Mouse (Mus musculus) hindbrain, postnatal 0 days (tissue): ENCODE measurements around the gene Gm4952. TPM values are rescaled to one million over a fixed set of nuclear protein-coding genes. Genes with fewer than 3 reads are reported as not detected.

Source experiments
- ATAC-seq: fragments of 200-750 bp; cut with Nextera tagmentation; 2 replicates; pipeline ENCODE4 v1.8.0; 2017; ENCODE audit warnings: mild to moderate bottlenecking, moderate TSS enrichment, moderate library complexity
- DNase-seq: peaks from one replicate; pipeline ENCODE4 v3.0.0-alpha.2; 2015; ENCODE audit warnings: low spot score
- H3K27ac ChIP-seq: fragments of 300-500 bp; sonication (generic); 2 replicates; pipeline ENCODE4 v1.5.1; 2014; ENCODE audit warnings: mild to moderate bottlenecking
- H3K27me3 ChIP-seq: fragments of 300-500 bp; sonication (generic); 2 replicates; pipeline ENCODE4 v1.6.1; 2014; ENCODE audit warnings: low read length, mixed read lengths; ENCODE audit not compliant: insufficient read depth
- H3K36me3 ChIP-seq: fragments of 300-500 bp; sonication (generic); 2 replicates; pipeline ENCODE4 v1.6.1; 2014; ENCODE audit warnings: low read length, mixed read lengths; ENCODE audit not compliant: insufficient read depth
- H3K4me1 ChIP-seq: fragments of 300-500 bp; sonication (generic); 2 replicates; pipeline ENCODE4 v1.6.1; 2014; ENCODE audit warnings: antibody characterized with exemption, low read length, mixed read lengths; ENCODE audit not compliant: insufficient read depth
- H3K4me2 ChIP-seq: fragments of 300-500 bp; sonication (generic); 2 replicates; pipeline ENCODE4 v1.6.1; 2014; ENCODE audit warnings: low read depth, mild to moderate bottlenecking, low read length, moderate library complexity, mixed read lengths
- H3K4me3 ChIP-seq: fragments of 300-500 bp; sonication (generic); 2 replicates; pipeline ENCODE4 v1.5.1; 2014; ENCODE audit warnings: low read length
- H3K9ac ChIP-seq: fragments of 300-500 bp; sonication (generic); replicated peaks from 2 replicates; pipeline ENCODE4 v1.6.1; 2014; ENCODE audit warnings: mild to moderate bottlenecking, low read length, moderate library complexity, mixed read lengths
- H3K9me3 ChIP-seq: fragments of 300-500 bp; sonication (generic); 2 replicates; pipeline ENCODE4 v1.6.1; 2016; ENCODE audit warnings: low read length, mixed read lengths
- CTCF ChIP-seq: IDR thresholded peaks from 2 replicates; pipeline ENCODE4 v1.5.1; 2016; ENCODE audit warnings: antibody characterized with exemption, control low read depth, low read depth
- WGBS: fragments of 180-500 bp; shearing (Covaris S2); extraction: QIAGEN DNeasy Blood & Tissue Kit; methylation state at CpG from one replicate; pipeline ENCODE4 v1.1.7; 2014; 5-methylcytosine and 5-hydroxymethylcytosine counted together
- polyA plus RNA-seq: library from polyadenylated mRNA; unstranded; fragments of >200 nt; fragmentation: Nextera tagmentation; extraction: Ambion mirVana; gene quantifications from 2 replicates; pipeline ENCODE4 v1.2.1, GENCODE M21; 2015
- total RNA-seq: library from RNA; depleted of rRNA; stranded (reverse); fragments of >200 nt; gene quantifications from 2 replicates; pipeline ENCODE4 v1.2.3, GENCODE M21; 2014

The Gm4952 gene
- total and polyA plus RNA-seq, 2 experiments from 2014 or later, result 0.43 TPM; not detected in 1

- Histone ChIP-seq H3K9ac (no peak overlapping the region), H3K27ac (no peak overlapping the region), H3K4me1 (peaks cover 5% of the 10 kb centered on the region; the same call in 1 of the 2 replicates), H3K4me2 (no peak overlapping the region), H3K9me3 (no peaks in the 10 kb centered on the region), H3K4me3 (no peak overlapping the region), H3K27me3 (no peaks in the 10 kb centered on the region), H3K36me3 (no peaks in the 10 kb centered on the region)
- ATAC-seq (no peak), DNase-seq (no peak)
- TF ChIP-seq CTCF, result no peak
- 98% methylated on average over 1 of the region's 1 CpGs for WGBS
These were observed 28.1 kb upstream of the Gm4952 start for GRCm38 (mm10) chr19:12571687-12572086.

GRCm38 (mm10) chr19:12572614-12573265, 27.0 kb upstream of the Gm4952 start:
- Histone ChIP-seq H3K27me3 (no peaks in the 10 kb centered on the region), H3K27ac (no peak overlapping the region; the same call in 1 of the 2 replicates), H3K4me2 (peak overlapping the region; percentile 69), H3K9ac (peak overlapping the region; percentile 46; the same call in 1 of the 2 replicates), H3K4me3 (peak overlapping the region; percentile 38), H3K9me3 (no peaks in the 10 kb centered on the region), H3K4me1 (peaks cover 5% of the 10 kb centered on the region; the same call in 1 of the 2 replicates), H3K36me3 (no peaks in the 10 kb centered on the region)
- no peak for DNase-seq
- 0 out of 2 replicates have a peak, but pooled peaks have one; percentile 6 for ATAC-seq
- no peak for TF ChIP-seq CTCF
- 77% methylated on average over 1 of the region's 1 CpGs for WGBS

DNA sequence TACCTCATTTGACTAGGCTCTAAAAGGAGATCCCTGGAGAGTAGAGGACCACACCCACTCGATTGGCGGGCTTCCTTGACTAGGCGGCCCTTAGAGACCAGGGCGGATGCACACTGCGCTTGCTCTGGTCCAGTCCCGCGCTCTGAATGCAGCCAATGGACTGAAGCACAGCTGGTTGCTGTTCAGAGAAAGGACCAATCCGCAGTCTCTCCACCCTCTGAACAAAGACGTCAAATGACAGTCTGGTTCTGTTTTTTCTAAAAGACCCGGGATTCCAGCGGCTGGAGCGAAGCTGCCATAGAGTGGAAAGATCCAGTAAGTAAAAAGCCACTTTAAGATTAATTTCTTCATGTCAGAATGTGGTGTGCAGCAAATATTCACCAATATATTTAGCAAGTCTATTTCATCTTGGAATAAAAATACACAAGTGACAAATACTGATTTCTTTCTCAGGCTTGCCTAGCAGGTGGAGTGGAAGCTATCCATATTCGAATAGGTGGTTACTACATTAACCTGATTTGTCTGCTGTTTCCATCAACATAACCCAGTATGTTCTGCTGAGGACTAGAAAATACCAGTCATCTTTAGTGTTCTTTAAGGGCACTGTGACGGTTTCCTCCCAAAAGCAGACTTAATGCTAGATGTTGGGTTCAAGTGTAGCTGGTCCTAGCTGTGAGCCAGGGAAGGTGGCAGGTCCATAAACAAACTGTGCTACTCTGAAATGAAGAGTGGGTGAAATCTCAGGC, 26.3 kb upstream of the Gm4952 start:
- H3K9me3 ChIP-seq, result no peaks in the 10 kb centered on the region
- 4% methylated on average over 14 of the region's 14 CpGs for WGBS
- no peak for TF ChIP-seq CTCF
- peak overlapping the region; percentile 46 for H3K9ac ChIP-seq
- H3K36me3 ChIP-seq, result no peaks in the 10 kb centered on the region
- H3K4me2 ChIP-seq, result peak overlapping the region; percentile 69
- no peak overlapping the region; the same call in 1 of the 2 replicates for H3K27ac ChIP-seq
- peak overlapping the region; percentile 38 for H3K4me3 ChIP-seq
- peak; percentile 100 for ATAC-seq
- H3K27me3 ChIP-seq, result no peaks in the 10 kb centered on the region
- peaks cover 5% of the 10 kb centered on the region; the same call in 1 of the 2 replicates for H3K4me1 ChIP-seq
- DNase-seq, result peak; percentile 91

DNA sequence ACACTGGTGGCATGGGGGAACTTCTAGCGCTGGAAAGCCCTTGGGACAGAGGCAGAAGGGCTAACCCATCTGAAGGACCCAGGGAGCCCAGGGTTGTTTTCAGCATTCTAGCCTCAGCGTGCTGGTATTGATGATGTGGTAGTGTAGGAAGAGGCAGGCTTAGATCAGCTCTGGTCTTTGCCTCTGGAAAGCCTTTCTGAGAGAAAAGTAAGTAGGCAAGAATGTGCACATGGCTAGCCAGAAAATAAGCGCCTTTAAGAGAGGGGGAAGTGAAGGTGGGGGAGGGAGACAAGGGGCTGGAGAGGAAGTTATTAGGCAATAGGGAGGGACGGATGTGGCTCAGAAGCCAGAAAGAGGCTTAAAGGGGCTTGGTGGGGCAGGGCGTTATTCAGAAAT, 25.8 kb upstream of the Gm4952 start:
- H3K9ac ChIP-seq, result peak overlapping the region; percentile 46; the same call in 1 of the 2 replicates
- WGBS, result 15% methylated on average over 5 of the region's 5 CpGs
- H3K27ac ChIP-seq, result no peak overlapping the region

DNA sequence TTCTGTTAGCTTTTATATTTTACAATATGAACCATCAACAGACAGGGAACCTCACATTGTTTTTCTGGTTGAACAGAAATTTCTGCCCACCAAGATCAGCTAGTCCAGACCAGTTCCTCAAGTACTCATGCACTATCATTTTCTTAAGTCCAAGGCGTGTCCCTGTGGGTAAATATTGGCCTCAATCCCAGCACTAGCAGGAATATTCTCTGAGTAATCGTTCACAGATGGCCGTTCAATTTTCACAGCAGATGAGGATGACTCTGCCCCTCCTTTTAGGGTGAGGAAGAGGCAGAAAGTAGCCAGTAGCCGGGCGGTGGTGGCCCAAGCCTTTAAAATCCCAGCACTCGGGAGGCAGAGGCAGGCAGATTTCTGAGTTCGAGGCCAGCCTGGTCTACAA, 24.7 kb upstream of the Gm4952 start:
- Histone ChIP-seq H3K9me3 (no peaks in the 10 kb centered on the region), H3K36me3 (no peaks in the 10 kb centered on the region), H3K27me3 (no peaks in the 10 kb centered on the region), H3K4me1 (peaks cover 5% of the 10 kb centered on the region; the same call in 1 of the 2 replicates), H3K27ac (no peak overlapping the region), H3K9ac (no peak overlapping the region), H3K4me3 (no peak overlapping the region), H3K4me2 (no peak overlapping the region)
- TF ChIP-seq CTCF, result no peak
- DNase-seq (no peak), ATAC-seq (no peak)
- 70% methylated on average over 7 of the region's 7 CpGs for WGBS

More for the DNA sequence above, 25.8 kb upstream of the Gm4952 start:
- Histone ChIP-seq H3K27me3 (no peaks in the 10 kb centered on the region), H3K9me3 (no peaks in the 10 kb centered on the region), H3K4me1 (peaks cover 5% of the 10 kb centered on the region; the same call in 1 of the 2 replicates), H3K4me2 (peak overlapping the region; percentile 69), H3K4me3 (peak overlapping the region; percentile 38), H3K36me3 (no peaks in the 10 kb centered on the region)
- DNase-seq (no peak), ATAC-seq (no peak)
- no peak for TF ChIP-seq CTCF

DNA sequence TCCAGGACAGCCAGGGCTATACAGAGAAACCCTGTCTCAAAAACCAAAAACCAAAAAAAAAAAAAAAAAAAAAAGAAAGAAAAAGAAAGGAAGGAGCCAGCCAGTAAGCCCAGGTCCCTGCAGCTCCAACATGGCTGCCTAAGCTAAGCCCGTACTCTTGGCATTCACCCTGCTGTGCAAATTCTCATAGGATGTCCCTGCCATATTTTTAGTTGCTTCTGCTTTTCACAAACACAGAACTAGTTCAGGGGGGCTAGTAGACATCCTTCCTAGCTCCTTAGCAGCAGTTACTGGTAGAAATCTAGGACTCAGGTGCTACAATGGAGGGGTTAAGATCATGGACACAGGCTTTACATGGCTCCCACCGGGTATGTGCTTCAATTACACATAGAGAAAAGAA, 24.3 kb upstream of the Gm4952 start:
- no peak for TF ChIP-seq CTCF
- Histone ChIP-seq H3K9ac (no peak overlapping the region), H3K36me3 (no peaks in the 10 kb centered on the region), H3K4me2 (no peak overlapping the region), H3K4me3 (no peak overlapping the region), H3K27me3 (no peaks in the 10 kb centered on the region), H3K9me3 (no peaks in the 10 kb centered on the region), H3K27ac (no peak overlapping the region), H3K4me1 (peaks cover 5% of the 10 kb centered on the region; the same call in 1 of the 2 replicates)
- WGBS, result 86% methylated on average over 2 of the region's 2 CpGs
- ATAC-seq (no peak), DNase-seq (no peak)
